Mouse (Mus musculus): Measurements from ENCODE around the gene Spag9.
"Not testable (repeated sequence)": the region's sequence is repeated elsewhere in the genome, so short reads cannot be mapped to it uniquely, and the experiment has no call there.

The Spag9 gene

DNA sequence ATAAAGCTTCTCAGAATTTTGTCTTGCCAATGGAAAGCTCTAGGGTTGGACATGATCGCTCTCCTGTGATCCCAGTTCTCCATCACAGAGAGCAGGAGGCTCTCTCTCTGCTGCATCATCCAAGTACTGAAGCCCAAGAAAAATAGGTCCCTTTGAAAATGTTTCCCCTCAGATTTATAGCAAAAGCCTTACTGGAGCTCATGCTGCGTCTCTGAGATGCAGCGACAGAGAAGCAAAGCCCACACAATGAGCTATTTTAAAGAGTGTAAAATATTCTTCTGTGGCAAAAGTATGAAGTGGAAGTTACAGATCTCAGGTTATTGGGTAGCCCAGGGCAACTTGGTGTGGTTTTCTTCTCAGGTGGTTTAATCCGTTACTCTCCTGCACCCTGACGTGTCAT is 68.0 kb downstream of the Spag9 start:
- DNase-seq = no peak

DNA sequence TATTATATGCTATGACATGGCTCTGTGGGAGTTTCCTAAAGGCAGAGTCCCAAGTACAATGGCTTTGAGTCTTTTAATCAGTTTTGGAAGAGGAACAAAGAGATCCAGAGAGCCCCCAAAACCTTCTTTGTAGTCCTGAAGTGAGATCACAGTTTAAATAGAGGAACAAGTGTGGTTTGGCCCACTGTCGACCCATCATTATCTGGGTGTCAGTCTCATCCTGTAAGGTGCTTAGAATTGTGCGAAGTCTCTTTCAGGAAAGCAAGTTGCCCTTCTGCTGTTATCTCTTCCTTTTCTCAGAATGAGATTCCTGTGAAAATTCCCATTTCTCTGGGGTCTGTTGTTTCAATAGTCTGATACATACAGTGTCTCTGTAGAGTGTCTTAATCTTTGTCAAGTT is 74.6 kb downstream of the Spag9 start:
- DNase-seq = no peak

DNA sequence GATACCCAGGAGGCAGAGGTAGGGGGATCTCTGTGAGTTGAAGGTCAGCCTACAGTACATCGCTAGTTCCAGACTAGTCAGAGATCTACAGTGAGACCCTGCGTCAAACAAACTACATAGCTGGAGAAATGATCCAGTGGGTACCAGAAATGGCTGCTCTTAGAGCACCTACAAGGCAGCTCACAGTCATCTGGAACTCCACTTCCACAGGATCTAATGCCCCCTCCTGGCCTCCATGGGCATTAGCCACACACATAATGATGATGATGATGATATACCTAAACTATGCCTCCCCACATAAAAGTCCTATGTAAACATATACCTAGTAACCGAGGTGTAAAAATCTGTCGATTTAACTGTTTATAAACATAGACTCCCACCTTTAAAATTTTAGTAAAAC is 77.4 kb downstream of the Spag9 start:
- peak; percentile 4 for DNase-seq

DNA sequence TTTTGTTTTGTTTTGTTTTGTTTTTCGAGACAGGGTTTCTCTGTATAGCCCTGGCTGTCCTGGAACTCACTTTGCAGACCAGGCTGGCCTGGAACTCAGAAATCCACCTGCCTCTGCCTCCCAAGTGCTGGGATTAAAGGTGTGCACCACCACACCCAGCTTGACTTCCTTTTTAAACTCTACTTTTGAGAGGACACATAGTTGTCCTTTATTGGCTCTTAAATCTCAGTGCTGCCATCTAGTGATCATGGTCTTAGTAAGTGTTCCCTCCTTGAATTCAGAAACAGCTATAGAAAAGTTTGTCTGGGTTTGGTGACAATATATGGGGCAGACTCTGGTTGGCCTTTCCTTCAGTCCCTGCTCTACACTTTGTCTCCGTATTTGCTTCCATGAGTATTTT is 91.1 kb downstream of the Spag9 start:
- not testable (repeated sequence) for DNase-seq

DNA sequence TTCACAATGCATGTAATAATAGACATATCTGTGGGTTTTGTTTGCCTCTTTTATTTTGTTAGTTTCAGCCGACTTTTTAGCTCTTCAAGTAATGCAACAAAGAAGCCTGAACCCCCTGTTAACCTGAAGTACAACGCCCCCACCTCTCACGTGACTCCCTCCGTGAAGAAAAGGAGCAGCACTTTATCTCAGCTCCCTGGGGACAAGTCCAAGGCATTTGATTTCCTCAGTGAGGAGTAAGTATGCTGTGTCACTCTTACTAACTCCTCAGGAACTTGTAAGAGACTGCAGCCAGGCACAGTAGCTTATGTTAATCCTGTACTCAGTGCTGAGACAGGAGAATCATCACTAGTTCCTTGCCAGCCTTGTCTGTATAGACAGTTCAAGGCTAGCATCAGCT is 94.6 kb downstream of the Spag9 start:
- no peak for DNase-seq

DNA sequence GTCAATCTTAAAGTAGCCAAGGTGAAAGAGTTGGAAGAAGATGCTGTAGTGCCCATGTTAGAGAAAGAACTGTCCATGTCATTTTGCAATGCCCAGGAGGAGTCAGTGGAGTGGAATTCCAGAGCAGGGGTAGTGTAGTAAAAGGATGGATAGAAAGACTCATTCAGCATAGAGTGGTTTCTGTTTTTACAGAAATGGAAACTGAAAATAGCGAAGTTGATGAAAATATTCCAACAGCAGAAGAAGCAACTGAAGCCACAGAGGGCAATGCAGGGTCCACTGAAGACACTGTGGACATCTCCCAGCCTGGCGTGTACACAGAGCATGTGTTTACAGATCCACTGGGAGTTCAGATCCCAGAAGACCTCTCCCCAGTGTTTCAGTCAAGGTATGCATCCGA is 101.6 kb downstream of the Spag9 start:
- DNase-seq = no peak

DNA sequence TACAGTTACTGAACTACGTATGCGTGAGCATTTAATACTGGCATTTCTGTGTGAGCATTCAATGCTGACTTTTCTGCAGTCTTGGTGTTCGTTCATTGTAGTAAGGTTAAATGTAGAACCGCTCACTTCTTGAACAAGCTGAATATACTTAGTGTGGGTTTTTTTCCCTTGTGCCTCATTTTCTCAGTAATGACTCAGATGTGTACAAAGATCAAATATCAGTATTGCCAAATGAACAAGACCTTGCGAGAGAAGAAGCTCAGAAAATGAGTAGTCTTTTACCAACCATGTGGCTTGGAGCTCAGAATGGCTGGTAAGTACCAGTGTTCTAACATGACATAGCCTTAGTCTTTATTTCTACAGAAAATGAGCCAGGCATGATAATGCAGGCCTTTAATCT is 102.9 kb downstream of the Spag9 start:
- no peak for DNase-seq

DNA sequence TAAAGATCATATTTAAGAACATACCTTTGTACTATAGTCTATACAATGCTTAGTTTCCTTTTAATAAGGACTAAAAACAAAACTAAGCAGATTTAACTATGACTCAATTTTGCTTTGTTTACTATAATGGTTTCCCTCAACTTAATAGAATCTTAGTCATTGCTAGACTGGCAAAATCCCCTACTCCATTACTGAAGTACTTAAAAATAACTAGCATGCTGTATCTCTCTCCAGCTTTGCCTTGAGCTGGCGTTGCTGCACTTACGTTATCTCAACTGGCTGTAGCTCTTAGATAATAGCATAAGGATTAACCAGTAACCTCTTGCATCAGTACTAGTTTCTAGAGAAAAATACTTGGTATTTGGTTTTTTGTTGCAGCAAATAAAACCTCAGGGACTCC is 117.9 kb downstream of the Spag9 start:
- no peak for DNase-seq

DNA sequence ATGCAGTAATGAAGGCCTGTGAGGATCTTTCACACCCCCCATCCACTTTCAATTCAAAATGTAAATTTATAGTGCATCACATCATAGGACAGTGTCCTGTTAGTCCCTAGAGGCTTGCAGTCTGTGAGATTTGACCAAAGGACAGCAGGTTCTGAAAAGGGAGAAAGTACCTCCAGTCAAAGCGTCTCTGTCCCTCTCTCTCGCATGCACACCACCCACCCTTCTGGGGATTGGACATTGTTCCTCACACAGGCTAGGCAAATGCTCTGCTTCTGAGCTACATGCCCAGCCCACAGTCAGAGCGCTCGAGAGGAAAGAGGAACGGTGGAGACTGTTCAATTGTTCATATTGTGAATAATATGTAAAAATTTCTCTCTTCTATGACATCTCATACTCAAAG is 119.5 kb downstream of the Spag9 start:
- no peak for DNase-seq

DNA sequence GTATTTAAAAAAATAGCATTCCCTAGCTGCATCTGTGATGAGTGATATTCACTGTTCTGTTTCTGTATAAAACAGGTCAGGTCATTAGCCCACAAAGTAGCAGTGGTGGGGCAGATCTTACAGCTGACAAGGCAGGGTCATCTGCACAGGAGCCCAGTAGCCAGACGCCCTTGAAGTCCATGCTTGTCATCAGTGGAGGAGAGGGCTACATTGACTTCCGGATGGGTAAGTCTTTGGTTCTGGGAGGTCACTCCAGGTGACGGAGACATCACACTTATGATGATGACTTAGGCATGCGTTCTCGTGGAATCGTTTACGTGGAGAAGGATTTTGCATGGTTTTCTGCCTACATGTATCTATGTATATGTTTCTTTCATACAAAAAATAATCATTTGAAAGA is 120.8 kb downstream of the Spag9 start:
- no peak for DNase-seq

DNA sequence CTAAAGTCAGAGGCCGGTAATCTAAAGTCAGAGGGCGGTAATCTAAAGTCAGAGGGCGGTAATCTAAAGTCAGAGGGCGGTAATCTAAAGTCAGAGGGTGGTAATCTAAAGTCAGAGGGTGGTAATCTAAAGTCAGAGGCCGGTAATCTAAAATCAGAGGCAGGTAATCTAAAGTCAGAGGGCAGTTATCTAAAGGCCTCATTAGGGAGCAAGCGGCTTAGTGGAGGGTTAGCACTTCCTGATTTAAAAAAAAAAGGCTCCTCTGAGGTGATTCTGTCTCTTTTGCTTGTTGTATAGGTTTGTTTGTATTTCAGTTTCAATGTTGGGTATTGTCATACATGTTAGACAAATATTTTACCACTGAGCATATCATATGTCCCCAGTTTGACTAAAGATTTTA is 121.9 kb downstream of the Spag9 start:
- DNase-seq = no peak

DNA sequence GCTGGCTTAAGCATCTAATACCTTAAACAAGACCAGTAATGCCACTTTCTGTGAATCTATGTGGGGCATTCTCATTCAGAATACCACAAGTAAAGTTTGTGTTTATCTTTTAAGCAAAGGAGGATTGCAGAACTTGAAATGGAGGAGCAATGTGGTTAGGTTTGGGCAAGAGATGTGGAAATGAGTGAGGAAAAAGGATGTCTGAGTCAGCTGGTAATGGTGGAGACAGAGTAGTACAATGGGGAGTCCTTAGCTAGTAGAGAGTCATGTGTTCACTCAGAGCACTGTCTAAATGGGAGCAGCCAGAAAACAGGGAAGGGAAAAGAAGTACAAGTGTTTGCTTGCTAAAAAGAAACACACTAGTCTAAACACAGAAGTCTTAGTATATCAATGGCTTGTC is 122.7 kb downstream of the Spag9 start:
- no peak for DNase-seq

DNA sequence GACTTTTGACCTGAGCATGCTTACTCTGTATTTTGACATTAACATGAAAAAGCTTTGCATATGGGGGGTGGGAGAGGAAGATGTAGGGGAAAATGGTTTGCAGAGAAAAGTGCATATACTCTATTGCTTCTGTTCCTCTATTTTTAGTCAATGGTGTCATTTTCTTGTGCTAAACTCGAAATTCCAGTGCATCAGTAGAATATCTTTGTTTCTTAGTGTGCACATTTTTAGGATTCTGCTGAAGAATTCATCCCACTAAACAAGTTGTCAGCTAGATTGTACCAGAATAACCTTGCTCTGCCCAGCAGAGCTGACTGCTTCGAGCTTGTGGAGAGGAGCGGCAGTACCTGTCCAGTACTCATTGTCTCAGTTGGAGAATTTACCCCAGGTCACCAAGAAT is 124.8 kb downstream of the Spag9 start:
- DNase-seq = no peak

DNA sequence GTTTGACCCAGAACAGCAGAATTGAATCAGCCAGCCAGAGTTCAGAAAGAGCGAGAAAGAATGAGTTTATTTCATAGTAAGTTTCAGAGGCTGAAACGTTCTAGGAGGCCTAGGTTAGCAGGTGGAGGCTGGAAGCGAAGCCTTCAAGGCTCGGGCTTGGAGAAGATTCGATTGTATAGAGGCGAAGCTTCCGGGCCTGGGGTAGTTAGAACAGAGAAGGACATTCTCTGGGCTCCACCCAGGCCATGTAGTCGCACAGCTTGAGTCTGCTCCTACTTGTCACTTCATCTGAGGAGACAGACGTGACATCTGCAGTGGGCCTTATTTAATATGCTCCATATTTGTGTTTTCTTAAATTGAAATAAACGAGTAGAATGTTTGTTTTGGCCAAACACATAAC is 125.6 kb downstream of the Spag9 start:
- DNase-seq = no peak

DNA sequence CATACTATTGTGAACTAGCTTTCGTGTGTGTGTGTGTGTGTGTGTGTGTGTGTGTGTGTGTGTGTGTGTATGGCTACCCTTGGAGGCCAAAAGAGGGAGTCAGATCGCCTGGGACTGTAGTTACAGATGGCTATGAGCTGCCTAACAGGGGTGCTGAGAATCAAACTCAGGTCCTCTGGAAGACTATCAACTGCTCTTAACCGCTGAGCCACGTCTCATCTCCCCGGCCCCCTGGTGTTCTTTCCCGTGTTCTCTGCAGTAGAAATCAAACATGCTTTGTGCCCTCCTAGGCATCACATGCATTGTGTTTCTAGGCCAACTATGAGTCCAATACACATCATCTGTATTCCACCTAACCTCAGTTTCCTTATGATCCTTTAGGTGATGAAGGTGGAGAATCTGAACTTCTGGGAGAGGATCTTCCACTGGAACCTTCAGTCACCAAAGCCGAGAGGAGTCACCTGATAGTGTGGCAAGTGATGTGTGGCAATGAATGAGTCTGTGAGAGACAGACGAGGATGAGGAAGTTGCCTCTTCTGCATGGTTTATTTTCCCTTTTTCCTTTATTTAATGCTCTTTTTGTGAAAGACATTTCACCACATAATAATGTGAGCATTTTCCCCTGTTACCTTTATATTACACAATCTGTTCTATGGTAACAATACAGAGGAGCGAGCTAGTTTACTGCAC is 126.6 kb downstream of the Spag9 start:
- no peak for DNase-seq

DNA sequence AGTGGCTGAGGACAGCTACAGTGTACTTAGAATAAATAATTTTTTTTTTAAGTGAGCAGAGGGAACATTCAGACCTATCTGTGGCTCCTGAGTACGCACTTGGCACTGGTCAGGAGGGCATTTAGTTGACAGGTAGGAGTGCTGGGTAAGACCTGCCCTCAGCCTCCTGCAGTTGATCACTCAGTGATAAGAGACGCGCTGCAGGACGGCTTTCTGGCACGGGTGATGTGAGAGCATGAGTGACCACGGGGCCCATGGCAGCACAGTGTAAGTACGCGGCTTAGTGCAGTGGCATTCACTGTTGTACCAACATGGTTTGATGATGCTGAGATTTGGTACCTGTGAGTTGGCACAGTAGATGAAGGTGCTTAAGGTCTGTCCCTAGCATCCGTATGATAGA is 130.8 kb downstream of the Spag9 start:
- DNase-seq = peak; percentile 5

DNA sequence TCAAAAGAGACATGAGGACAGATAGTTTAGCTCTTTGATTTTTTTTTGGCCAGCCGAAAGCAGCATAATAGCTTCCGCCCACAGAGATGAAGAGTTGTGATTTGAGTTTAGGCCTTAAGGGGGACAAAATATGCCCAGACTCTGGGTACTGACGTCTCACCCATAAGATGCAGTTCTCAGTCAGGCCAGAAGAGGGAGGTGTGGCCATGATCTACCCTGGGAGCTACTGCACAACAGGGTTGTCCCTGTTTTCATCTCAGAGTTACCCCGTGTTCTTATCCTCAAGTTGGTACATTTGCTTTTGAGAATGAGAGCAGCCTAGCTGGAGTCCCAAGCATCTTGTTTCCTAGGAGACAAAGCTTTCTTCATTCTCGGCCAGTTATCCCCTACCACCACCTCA is 132.1 kb downstream of the Spag9 start:
- peak; percentile 67 for DNase-seq

DNA sequence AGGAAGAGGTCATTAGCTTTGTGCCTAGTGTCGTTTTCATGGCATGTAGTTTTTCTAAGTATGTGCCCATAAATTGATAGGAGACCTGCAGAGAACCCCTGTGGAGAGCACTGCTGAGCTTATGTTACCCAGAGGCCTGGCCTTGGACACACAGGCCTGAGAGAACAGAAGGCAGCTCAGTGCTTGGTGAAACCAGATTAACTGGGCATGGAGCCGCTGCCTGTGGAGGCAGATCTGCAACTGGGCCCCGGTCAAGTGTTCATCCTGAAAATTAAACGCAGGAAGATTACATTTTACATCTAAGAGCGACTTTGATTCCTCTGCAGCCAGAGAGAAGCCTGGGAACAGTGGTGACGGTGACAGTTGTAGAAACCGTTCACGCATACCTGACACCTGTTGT is 132.6 kb downstream of the Spag9 start:
- peak; percentile 1 for DNase-seq

DNA sequence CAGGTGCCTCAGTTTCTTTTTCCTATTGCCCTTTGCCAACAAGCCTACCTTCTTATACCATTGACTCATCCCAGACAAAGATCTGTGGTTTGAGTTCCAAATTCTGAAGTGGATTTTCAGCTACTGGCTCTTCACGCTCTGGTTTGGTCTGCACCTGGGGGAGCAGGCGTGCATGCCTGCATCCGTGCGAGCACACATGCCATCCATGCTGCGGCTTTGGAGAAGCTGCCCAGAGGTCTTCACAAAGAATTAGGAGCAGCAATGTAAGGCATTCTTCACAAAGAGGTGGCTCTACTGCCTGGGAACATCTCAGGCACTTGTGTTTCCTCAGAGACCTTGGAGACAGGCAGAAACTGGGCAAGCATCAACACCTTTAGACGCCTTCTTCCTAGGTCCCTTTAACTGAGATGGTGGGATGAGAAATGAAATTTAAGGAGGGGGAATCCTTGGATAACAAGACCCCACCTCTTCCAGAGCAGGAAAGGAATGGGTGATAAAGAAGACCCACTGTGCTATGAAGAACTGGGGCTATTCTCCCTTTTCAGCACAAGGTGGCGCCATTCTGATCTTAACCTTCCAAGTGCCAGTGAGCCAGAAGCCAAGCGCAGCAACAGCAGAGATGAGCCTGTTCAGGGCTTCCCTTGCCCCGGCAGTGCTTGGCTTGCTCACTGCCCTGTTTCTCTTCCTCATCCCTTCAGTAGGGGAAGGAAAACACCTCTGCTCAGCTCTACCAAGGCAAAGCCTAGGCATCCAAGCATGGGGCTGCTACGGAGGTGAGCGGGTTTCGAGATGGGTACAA is 133.6 kb downstream of the Spag9 start:
- DNase-seq = peak; percentile 73

DNA sequence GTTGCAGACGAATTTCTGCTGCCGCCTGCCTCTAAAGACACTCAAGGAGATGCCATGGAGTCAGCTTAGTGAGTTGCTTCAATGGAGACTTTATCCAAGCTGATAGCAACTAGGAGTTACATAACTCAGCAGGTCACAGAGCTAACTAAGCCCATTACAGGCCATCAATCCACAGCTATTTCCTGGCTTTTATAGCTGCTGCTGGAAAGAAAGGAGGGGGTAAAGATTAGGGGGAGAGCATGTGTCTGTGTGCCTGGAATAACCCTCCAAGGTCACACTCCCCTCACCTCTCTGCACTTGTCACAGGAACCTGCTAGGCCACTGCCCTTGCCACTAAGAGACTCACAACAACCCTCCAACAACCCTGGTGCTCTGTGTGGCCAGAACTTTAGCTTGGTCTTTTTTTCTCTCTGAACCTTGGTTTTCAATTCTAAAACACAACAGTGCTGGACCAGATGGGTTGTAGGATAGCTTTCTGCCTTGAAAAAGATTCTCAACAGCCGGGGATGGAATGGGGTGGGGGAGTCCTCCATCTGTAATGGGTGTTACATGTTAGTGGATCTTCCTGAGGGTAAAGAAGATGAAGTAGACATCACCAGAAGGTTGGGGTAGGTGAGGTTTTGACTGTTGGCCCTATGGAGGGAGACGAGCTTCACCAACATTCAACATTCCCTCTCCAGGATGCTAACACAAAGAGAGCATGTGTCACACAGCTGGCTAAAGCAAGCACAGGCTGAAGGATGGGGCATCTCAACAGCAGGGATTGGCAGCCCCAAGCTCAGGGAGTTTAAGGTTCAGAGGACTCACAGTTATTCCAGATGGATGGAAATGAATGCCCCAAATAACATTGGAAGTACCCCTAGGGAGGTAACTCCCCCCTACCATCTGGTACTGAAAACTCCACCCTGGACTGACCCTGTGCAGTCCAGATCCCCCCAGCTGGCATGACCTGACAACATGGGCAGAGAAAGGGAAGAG is 134.5 kb downstream of the Spag9 start:
- DNase-seq = peak; percentile 61

DNA sequence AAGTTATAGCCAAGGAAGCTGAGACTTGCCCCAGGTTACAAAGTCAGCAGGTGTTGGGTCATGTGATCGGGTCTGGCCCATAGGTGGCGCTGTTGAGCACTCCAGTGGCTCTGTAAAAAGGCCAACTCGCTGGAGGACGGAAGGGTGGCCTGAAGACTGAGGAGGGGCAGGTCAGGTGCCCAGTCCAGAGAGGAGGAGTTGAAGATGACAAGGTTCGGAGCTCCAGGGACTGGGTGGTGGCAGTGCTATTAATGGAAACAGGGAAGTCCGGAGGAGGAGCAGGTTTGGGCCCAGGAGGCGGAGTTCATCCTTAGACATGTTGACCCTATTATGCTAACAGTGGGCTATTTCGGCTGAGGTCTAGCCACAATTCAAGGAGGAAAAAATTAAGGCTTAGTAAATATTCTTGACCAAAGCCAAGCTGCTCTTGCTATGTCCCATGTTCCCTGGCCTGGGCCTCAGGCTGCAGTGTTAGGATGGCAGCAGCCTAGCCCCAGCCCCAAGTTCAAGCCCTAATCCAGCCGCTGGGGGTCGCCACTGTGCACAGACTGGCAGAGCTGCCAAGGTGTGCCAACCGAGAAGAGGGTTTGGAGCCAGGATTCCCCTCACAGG is 137.6 kb downstream of the Spag9 start:
- peak; percentile 96 for DNase-seq

DNA sequence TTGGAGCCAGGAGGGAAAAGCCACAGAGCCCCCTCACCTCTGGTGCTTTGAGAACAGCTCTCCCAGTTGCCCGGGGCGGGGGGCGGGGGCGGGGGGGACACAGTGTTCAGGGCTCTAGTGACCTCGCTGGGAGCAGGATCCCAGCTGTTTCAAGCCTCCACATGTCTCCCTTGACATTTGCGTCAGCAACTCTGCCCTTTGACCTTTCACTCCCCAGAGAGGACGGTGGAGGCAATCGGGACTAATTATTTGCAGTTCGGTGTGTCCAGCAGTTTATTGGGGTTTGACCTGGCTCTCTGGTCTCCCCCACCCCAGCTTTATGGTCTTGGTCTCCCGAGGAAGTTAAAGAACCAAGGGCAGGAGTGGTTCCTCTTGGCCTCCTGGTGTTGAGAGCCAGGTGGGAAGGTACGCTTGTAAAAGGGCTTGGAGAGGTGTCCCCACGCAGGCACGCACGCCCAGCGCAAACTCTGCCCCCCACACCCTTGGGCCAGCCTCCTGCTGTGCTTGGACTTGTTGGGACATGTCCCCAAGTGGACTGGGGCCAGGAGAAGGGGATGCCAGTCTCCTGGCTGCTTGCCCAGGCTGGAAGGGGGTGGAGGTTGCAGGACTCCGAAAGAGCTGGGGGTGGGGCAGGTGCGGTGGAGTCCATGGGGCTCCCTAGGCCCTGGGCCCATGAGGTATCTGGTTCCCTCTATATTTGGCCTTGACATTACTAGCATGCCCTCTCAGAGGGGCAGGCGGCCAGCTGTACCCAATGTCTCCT is 138.4 kb downstream of the Spag9 start:
- peak; percentile 95 for DNase-seq
